Mouse (Mus musculus) urinary bladder, postnatal 36 days (tissue): ENCODE results near the gene Olfr183.
"Not testable (repeated sequence)": the region's sequence is repeated elsewhere in the genome, so short reads cannot be mapped to it uniquely, and the experiment has no call there.

Experiments
- DNase-seq, 2 experiments: peaks; one replicate each; pipeline ENCODE4 v3.0.0; 2022; ENCODE audit warnings: low spot score in 2 of 2, mixed read lengths in 1 of 2

Olfr183 gene

DNA sequence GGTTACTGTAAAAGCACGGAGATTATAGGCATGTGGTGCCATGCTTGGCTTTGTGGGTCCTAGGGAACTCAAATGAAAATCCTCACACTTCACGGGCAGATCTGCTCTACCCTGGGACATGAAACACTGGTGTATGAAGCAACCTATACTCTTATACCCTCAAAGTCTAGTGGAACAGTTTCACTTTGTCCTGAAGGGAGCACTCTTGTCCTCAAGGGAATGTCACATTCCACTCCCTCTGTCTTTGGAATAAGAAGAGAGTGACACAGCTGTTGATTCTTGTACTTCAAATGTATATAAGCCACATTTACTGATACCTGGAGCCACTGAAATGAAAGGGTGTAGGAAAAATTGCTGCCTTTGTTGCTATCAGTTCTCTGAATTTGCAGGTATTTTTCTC lies at the start of gene Olfr183:
Gene Olfr183 (plus strand): TSS at position 301 of the 400 bp plus-strand sequence.
- no peak for DNase-seq

DNA sequence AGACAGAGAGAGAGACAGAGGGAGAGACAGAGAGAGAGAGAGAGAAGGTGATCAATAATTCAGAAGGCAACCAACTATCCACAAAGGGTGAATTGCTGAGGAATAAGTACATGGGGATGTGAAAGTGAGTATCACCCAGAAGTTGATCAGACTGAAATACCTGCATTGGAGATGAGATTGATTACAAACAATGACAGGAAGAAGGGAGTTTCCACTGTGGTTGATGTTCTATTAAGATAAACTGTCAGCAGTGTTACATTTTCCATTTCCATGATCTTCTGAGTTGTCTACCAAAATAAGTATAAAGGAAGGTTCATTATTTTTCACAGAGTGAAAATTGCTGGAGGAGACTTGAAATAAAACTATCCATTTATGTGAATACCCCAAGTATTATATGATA lies 12.0 kb downstream of the Olfr183 start:
- no peak for DNase-seq

DNA sequence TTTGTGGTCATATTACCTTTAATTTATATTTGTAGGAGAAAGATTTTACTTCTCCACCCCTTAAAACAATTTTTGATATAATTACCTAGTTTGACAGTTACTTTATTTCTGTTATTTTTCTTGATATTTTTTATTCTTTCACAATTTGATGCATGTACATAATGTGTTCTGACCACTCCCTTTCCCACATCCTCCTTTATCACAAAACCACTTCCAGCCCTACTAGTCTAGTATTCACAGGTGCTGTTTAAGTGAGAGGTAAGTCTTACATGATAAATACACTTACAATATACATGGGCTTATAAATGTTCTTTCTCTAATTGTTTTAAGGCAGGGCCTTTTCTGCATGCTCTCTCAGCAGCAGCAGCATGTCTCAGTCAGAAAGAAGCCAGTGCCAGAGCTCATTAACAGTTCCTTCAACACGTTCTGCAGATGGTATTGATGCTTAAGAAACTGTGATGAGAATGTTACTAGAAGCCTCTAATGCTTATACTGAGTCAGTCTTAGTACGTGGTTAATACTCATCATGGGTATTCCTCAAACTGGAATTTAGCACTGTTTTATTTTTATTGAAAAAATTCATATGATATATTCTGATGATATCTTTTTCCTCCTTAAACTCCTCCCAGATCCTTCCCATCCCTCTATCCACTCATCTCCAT lies 18.3 kb downstream of the Olfr183 start:
- no peak for DNase-seq

DNA sequence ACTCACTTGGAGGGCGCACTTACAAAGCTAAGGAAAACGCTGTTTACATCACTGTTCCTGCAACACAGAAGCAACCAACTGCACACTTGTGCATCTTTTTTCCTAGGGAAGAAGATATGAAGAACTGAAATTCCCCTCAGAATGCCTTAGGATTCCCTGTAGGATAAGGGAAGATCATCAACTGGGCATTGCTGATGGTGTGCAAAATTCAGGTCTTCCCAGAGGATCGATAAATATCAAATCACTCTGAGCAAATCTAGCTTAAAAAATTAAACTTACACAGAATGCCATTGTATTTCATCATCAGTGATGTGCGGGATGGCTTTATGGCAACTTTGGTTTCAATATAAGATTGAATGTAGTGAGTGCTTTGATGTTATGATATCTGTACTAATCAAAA lies 35.0 kb downstream of the Olfr183 start, which contains the start of gene Olfr186:
Gene Olfr186 (minus strand): TSS at position 101 of the 400 bp plus-strand sequence.
- no peak for DNase-seq

DNA sequence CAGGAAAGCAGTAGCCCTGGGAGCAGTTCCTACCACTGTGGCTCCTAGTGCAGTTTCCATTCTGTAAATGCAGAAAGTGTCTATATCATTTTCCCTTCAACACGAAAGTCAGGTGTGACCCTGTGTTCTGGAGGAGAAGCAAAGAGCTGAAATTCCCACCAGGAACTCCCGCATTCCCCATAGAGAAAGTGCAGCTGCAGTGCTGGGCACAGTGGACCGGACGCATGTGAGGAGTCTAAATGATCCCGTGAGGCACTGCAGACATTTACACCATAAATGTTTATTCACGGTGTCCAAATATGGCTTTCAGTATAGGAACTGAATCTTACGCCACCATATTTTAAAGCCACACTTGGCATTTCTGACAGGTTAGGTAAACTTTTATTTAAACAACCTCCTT lies 44.6 kb downstream of the Olfr183 start, which contains the start of gene Olfr187:
Gene Olfr187 (minus strand): TSS at position 58 of the 400 bp plus-strand sequence.
- no peak for DNase-seq

DNA sequence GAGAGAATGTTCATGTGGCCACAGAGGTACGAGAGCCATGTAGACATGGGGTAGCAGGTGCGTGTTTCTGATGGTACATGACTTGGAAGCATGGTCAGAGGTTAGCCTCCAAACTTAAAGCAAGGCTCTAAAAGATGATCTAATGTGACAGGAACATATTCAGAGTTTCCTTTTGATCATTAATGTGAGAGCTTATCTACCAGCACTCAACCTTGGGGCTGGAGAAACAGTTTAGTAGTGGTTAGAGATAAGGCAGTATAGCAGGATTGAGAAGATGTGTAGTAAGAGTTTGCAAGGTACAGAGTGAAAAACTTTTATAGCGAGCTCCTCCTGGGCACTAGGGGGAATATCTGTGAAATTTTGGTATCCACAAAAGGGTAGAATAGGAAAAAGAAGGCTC lies 50.7 kb downstream of the Olfr183 start:
- no peak for DNase-seq

DNA sequence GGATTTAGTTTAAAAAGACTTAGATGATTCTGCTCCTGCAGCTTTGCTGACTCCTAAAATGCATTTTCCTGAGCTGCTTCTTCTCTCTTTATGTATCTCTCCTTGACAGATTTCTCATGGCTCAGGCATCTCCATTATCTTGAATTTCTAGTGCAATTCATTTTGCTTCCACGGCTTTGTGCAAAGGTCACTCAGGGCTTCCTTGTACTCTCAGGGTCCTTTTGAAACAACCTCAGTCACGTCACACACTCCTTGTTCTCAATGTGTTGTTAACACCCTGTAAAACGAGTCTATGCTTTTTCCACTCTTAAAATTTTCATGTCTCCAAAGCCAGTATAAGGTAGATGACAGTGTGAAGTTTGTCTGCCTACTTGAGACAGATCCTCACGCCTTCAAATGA lies 52.4 kb downstream of the Olfr183 start:
- DNase-seq, result no peak

DNA sequence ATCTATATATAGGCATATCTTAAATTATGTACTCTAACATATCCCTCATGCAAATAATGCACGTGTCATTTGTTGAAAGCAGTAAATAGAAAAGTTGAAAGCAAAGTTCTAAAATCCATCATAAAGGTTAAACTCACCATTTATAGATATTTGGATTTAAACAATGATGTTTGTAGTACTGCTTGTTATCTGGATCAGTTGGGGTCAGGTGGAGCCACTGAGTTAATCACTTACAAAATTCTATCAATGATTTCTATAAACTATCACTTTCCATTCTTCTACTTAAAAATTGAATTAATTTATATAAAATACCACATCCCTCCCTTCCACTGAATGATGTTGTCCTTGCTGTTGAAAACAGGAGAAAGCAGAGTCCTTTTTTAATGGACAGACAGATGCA lies 53.7 kb downstream of the Olfr183 start:
- no peak for DNase-seq

DNA sequence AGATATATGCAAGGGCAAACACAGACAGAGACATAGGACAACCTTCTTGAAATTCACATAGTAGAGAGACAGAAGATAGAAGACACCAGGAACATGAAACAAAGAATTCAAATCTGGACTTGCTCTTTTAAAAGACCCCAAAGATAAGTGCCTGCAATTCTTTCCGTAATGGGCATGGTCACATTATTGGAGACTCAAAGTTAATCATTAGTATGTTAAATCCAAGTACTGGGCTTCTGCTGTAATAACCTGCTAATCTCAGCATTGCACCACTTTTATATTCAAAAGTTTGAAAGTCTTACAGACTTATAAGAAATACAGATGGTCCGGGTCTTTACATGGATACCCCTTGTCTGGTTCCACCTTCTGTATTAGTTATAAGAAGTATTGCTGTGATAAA lies 54.1 kb downstream of the Olfr183 start:
- not testable (repeated sequence) for DNase-seq
